Mouse (Mus musculus): ENCODE results near the gene Rhoh. TPM values are rescaled to one million over a fixed set of nuclear protein-coding genes. Genes with fewer than 3 reads are reported as not detected.

Gene Rhoh
- polyA plus RNA-seq, 1 experiment from 2014 or later: 0.90 TPM

- H3K9me3 ChIP-seq (ENCODE audit: low read length): no peaks in the 10 kb centered on the region
- WGBS: 87% methylated on average over 11 of the region's 11 CpGs
- no peak overlapping the region for H3K4me3 ChIP-seq (ENCODE audit: low read depth, low read length)
- no peaks in the 10 kb centered on the region for H3K27me3 ChIP-seq (replicated peaks; ENCODE audit: insufficient read depth, low read length)
- H3K36me3 ChIP-seq (ENCODE audit: insufficient read depth, low read length): no peaks in the 10 kb centered on the region
- TF ChIP-seq EP300 (IDR thresholded peaks at IDR 0.05) (no peak), CTCF (IDR thresholded peaks at IDR 0.05) (no peak)
- H3K4me1 ChIP-seq (ENCODE audit: insufficient read depth, low read depth, low read length): no peaks in the 10 kb centered on the region
- no peak overlapping the region for H3K9ac ChIP-seq (replicated peaks; ENCODE audit: low read depth)
- H3K4me2 ChIP-seq (replicated peaks; ENCODE audit: low read depth, low read length): no peak overlapping the region
- H3K27ac ChIP-seq (ENCODE audit: low read length): no peak overlapping the region
- ATAC-seq (no peak), DNase-seq (ENCODE audit: low spot score) (peak; percentile 26)
These were observed 28.9 kb upstream of the Rhoh start for GRCm38 (mm10) chr5:65831917-65832618.

DNA sequence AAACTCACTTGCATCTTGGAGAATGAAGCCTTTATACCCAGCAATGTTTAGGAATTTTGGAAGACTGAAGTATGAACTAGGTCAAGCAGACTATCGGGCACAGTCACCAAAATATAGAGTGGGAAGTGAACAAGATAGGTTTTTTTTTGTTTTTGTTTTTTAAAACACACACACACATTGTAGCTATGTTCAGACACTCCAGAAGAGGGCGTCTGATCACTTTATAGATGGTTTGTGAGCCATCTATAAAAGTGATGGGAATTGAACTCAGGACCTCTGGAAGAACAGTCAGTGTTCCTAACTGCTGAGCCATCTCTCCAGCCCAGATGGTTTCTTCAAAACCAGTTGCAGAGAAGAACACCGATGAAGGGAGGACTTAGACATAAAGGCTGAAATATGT lies 27.9 kb upstream of the Rhoh start:
- DNase-seq (ENCODE audit: low spot score): no peak
- no peaks in the 10 kb centered on the region for H3K27me3 ChIP-seq (replicated peaks; ENCODE audit: insufficient read depth, low read length)
- no peak overlapping the region for H3K4me3 ChIP-seq (ENCODE audit: low read depth, low read length)
- H3K9me3 ChIP-seq (ENCODE audit: low read length): no peaks in the 10 kb centered on the region
- no peak overlapping the region for H3K4me2 ChIP-seq (replicated peaks; ENCODE audit: low read depth, low read length)
- H3K36me3 ChIP-seq (ENCODE audit: insufficient read depth, low read length): no peaks in the 10 kb centered on the region
- ATAC-seq: no peak
- TF ChIP-seq EP300 (IDR thresholded peaks at IDR 0.05): no peak
- no peak for TF ChIP-seq CTCF (IDR thresholded peaks at IDR 0.05)
- H3K27ac ChIP-seq (ENCODE audit: low read length): no peak overlapping the region
- no peaks in the 10 kb centered on the region for H3K4me1 ChIP-seq (ENCODE audit: insufficient read depth, low read depth, low read length)
- no peak overlapping the region for H3K9ac ChIP-seq (replicated peaks; ENCODE audit: low read depth)
- WGBS: 78% methylated on average over 3 of the region's 3 CpGs

DNA sequence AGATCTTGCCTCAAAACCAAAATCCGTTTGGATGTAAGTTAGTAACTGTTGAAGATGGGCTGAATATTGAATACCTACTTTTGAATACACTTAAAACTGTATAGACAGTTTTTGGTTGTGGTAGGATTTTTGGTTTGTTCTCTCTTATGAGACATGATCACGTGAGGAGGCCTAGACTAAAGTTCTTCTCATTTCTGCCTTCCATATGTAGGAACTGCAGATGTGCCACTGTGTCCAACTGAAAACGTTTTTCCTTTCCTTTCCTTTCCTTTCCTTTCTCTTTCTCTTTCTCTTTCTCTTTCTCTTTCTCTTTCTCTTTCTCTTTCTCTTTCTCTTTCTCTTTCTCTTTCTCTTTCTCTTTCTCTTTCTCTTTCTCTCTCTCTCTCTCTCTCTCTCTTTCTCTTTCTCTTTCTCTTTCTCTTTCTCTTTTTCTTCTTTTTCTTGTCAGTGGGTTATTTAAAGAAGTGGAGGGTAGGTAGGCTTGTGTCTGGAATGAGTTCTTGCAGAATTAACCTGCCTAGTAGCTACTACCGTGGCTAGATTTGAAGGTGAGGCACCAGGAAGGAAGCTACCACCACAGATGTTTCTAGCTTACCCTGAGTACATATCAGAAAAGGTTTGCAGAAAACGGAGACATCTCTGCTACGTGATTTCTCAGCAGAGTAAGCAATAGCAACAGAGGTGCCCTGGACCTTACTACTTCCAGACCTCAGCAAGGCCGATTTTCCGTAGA lies 27.1 kb upstream of the Rhoh start:
- no peak overlapping the region for H3K4me3 ChIP-seq (ENCODE audit: low read depth, low read length)
- TF ChIP-seq CTCF (IDR thresholded peaks at IDR 0.05) (no peak), EP300 (IDR thresholded peaks at IDR 0.05) (no peak)

DNA sequence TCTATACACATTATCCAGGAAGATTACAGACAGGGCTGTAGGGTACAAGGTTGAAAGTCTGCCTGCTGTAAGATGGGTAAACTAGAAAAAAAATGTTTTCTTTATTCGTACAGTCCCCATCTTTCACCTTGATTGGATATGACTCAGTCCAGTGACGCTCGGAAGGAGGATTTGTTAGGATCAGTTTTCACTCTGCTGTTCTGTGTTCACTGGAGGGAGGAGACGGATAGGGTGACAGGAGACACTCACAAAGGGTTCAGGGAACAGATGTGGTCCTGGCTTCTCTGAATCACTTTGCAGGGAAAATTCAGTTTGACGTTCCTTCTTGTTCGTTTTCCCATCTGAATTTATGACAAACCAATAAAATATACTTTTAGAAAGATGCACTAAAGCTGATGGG lies 23.0 kb upstream of the Rhoh start:
- Histone ChIP-seq H3K4me3 (ENCODE audit: low read depth, low read length) (no peak overlapping the region), H3K27me3 (replicated peaks; ENCODE audit: insufficient read depth, low read length) (no peaks in the 10 kb centered on the region), H3K9ac (replicated peaks; ENCODE audit: low read depth) (no peak overlapping the region), H3K4me2 (replicated peaks; ENCODE audit: low read depth, low read length) (no peak overlapping the region), H3K9me3 (ENCODE audit: low read length) (no peaks in the 10 kb centered on the region), H3K36me3 (ENCODE audit: insufficient read depth, low read length) (no peaks in the 10 kb centered on the region), H3K4me1 (ENCODE audit: insufficient read depth, low read depth, low read length) (no peaks in the 10 kb centered on the region), H3K27ac (ENCODE audit: low read length) (no peak overlapping the region)
- ATAC-seq: no peak
- DNase-seq (ENCODE audit: low spot score): no peak
- TF ChIP-seq CTCF (IDR thresholded peaks at IDR 0.05) (no peak), EP300 (IDR thresholded peaks at IDR 0.05) (no peak)
- 65% methylated on average over 6 of the region's 6 CpGs for WGBS

More for the DNA sequence above, 27.1 kb upstream of the Rhoh start:
- Histone ChIP-seq H3K36me3 (ENCODE audit: insufficient read depth, low read length) (no peaks in the 10 kb centered on the region), H3K27ac (ENCODE audit: low read length) (no peak overlapping the region), H3K9me3 (ENCODE audit: low read length) (no peaks in the 10 kb centered on the region), H3K9ac (replicated peaks; ENCODE audit: low read depth) (no peak overlapping the region), H3K4me2 (replicated peaks; ENCODE audit: low read depth, low read length) (no peak overlapping the region), H3K27me3 (replicated peaks; ENCODE audit: insufficient read depth, low read length) (no peaks in the 10 kb centered on the region), H3K4me1 (ENCODE audit: insufficient read depth, low read depth, low read length) (no peaks in the 10 kb centered on the region)
- no peak for DNase-seq (ENCODE audit: low spot score)
- no peak for ATAC-seq
- 91% methylated on average over 8 of the region's 8 CpGs for WGBS

DNA sequence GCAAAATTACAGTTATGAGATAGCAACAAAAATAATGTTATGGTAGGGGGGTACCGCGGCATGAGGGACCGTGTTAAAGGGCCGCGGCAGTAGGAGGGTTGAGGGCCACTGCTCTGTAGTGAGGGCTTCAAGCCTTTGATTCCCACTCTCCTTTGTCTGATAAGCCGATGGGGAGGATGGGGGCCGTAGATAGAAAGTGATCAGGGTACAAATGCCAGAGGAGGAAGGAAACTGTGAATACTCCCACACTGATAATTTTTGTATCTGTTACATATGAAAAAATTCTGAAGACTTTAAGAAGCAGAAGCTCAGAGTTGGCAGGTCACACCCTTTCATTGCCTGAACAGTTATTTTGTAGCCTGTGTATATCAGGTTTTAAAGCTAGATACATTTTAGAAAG lies 18.1 kb upstream of the Rhoh start:
- 79% methylated on average over 7 of the region's 7 CpGs for WGBS
- ATAC-seq: no peak

DNA sequence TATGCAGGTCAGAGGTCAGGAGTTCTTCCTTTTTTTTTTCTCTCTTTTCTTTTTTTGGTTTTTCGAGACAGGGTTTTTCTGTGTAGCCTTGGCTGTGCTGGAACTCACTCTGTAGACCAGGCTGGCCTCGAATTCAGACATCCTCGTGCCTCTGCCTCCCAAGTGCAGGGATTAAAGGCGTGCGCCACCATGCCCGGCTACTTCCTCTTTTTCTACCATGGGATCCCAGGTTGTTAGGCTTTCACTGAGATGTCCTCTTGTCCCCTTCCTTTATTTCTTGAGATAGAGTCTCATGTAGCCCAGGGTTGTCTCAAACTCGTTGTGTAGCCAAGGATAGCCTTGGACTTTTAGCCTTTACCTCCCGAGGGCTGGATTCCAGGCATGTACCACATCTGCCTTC lies 14.5 kb upstream of the Rhoh start:
- H3K4me2 ChIP-seq (replicated peaks; ENCODE audit: low read depth, low read length): no peak overlapping the region
- H3K4me3 ChIP-seq (ENCODE audit: low read depth, low read length): no peak overlapping the region
- no peak for TF ChIP-seq EP300 (IDR thresholded peaks at IDR 0.05)
- TF ChIP-seq CTCF (IDR thresholded peaks at IDR 0.05): no peak
- H3K27me3 ChIP-seq (replicated peaks; ENCODE audit: insufficient read depth, low read length): no peaks in the 10 kb centered on the region
- DNase-seq (ENCODE audit: low spot score): no peak
- H3K4me1 ChIP-seq (ENCODE audit: insufficient read depth, low read depth, low read length): no peaks in the 10 kb centered on the region
- no peak overlapping the region for H3K27ac ChIP-seq (ENCODE audit: low read length)
- ATAC-seq: no peak
- H3K36me3 ChIP-seq (ENCODE audit: insufficient read depth, low read length): no peaks in the 10 kb centered on the region
- no peak overlapping the region for H3K9ac ChIP-seq (replicated peaks; ENCODE audit: low read depth)
- WGBS: 78% methylated on average over 8 of the region's 8 CpGs
- H3K9me3 ChIP-seq (ENCODE audit: low read length): no peaks in the 10 kb centered on the region

More for the DNA sequence above, 18.1 kb upstream of the Rhoh start:
- Histone ChIP-seq H3K27me3 (replicated peaks; ENCODE audit: insufficient read depth, low read length) (no peaks in the 10 kb centered on the region), H3K27ac (ENCODE audit: low read length) (no peak overlapping the region), H3K36me3 (ENCODE audit: insufficient read depth, low read length) (no peaks in the 10 kb centered on the region), H3K9me3 (ENCODE audit: low read length) (no peaks in the 10 kb centered on the region), H3K4me2 (replicated peaks; ENCODE audit: low read depth, low read length) (no peak overlapping the region), H3K9ac (replicated peaks; ENCODE audit: low read depth) (no peak overlapping the region), H3K4me1 (ENCODE audit: insufficient read depth, low read depth, low read length) (no peaks in the 10 kb centered on the region), H3K4me3 (ENCODE audit: low read depth, low read length) (no peak overlapping the region)
- TF ChIP-seq EP300 (IDR thresholded peaks at IDR 0.05) (no peak), CTCF (IDR thresholded peaks at IDR 0.05) (no peak)
- DNase-seq (ENCODE audit: low spot score): no peak

All from lung, postnatal 0 days (tissue).